Mouse (Mus musculus) liver, adult 10 weeks (tissue): ENCODE measurements around the gene Klrk1. TPM values are rescaled to one million over a fixed set of nuclear protein-coding genes. Genes with fewer than 3 reads are reported as not detected.

Source experiments
- polyA plus RNA-seq: library from polyadenylated mRNA; stranded (reverse); fragments of 350-450 nt; fragmentation: Illumina TruSeq; extraction: RNeasy Lipid Tissue Mini Kit (QIAGEN cat#74804); gene quantifications from one replicate; pipeline ENCODE4 v1.2.3, GENCODE M21; 2014; ENCODE audit warnings: low read depth, low replicate concordance

The Klrk1 gene
- polyA plus RNA-seq: 5.4 TPM

DNA sequence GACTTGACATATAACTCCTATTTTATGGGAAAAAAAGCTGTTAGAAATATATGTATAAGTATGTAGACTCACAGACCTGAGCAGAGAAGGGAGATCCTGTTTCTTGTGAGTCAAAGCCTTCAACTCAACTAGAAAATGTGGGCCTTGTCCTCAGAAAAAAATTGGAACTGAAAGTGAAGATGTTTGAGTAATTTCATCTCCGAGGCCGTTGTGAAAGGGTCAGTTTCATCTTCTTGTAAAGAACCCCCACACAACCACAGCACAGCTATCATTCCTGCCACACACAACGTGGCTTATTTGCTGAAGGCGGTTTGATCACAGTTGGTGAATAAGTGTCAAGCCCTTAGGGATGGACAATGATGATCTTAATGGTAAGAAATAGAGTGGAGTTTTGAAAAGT lies at the start of gene Klrk1:
Gene Klrk1, minus strand, starts transcription at position 130 of the 400 bp plus-strand sequence.

DNA sequence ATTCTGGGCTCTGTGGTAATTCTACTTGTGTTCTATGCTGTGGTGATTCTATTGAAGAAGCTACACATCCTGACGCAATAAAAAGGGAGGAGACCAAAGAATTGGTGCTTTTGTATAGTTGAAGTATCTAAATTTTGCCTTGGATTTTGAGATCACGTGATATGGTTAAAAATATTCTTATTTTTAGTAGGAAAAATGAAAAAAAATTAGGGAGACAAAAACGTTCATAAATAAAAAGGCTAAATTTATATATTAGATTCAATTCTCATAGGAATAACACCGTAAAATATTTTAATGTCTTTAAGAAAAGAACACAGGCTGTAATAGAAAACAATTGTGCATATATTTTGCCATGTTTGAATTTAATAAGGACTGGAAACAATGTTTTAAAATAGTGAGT lies 36.9 kb upstream of the Klrk1 start, which contains the start of gene Klrc2:
Gene Klrc2, minus strand, starts transcription at position 101 of the 400 bp plus-strand sequence.

DNA sequence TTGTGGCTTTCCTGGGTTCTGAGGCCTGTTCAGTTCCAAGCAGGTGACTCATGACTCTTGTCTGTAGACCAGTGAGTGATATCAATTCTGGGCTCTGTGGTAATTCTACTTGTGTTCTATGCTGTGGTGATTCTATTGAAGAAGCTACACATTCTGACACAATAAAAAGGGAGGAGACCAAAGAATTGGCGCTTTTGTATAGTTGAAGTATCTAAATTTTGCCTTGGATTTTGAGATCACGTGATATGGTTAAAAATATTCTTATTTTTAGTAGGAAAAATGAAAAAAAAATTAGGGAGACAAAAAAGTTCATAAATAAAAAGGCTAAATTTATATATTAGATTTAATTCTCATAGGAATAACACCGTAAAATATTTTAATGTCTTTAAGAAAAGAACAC lies 19.6 kb upstream of the Klrk1 start, which contains the start of gene Klrc3:
Gene Klrc3, minus strand, starts transcription at position 101 of the 400 bp plus-strand sequence.

DNA sequence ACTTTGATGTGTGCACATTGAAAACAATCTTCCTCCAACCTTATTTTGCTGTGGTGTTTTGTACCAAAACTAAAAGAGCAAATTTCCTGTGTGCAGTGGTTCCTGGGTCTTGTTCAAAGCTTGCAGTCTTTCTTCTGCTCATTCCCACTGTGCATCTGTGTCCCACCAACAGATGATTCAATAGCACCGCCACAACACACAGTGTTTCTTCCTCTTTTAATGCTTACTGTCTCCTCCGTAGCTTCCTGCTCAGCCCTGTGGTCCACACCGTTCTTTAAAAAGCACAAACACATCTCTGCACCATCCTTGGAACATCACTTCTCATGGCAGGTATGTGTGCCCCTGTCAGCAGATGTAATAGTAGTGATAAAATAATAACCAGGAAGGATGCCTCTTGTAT lies 32.2 kb downstream of the Klrk1 start, which contains the start of gene Klrd1:
Gene Klrd1, plus strand, starts transcription at position 275 of the 400 bp plus-strand sequence.

GRCm38 (mm10) chr6:129577605-129578004 lies 46.1 kb downstream of the Klrk1 start, which contains the start of gene Klre1:
Gene Klre1, plus strand, starts transcription at chr6:129577905.

Other genes with a start within 250 kb of the Klrk1 start
- gene Clec12b, start 238.0 kb downstream of the Klrk1 start, polyA plus RNA-seq: not detected
- gene Clec1b, start 226.6 kb downstream of the Klrk1 start, polyA plus RNA-seq: 22.1 TPM
- 2.5 TPM for gene Clec9a, start 215.0 kb downstream of the Klrk1 start, polyA plus RNA-seq
- gene Clec1a, start 171.9 kb downstream of the Klrk1 start, polyA plus RNA-seq: 2.4 TPM
- 0.11 TPM for gene Olr1, start 116.7 kb downstream of the Klrk1 start, polyA plus RNA-seq
- not detected for gene Tmem52b, start 111.3 kb downstream of the Klrk1 start, polyA plus RNA-seq
- 145 TPM for gene Gabarapl1, start 90.7 kb downstream of the Klrk1 start, polyA plus RNA-seq
- 0.77 TPM for gene Klre1, start 46.0 kb downstream of the Klrk1 start, polyA plus RNA-seq
- 4.5 TPM for gene Klrd1, start 32.1 kb downstream of the Klrk1 start, polyA plus RNA-seq
- not detected for gene Klrc3, start 19.5 kb upstream of the Klrk1 start, polyA plus RNA-seq
- 0.40 TPM for gene Klrc2, start 36.8 kb upstream of the Klrk1 start, polyA plus RNA-seq
- gene Klrc1, start 55.1 kb upstream of the Klrk1 start, polyA plus RNA-seq: 0.90 TPM
- not detected for gene Klri1, start 93.3 kb upstream of the Klrk1 start, polyA plus RNA-seq
- gene Klri2, start 116.6 kb upstream of the Klrk1 start, polyA plus RNA-seq: 0.19 TPM
- not detected for gene Gm156, start 160.4 kb upstream of the Klrk1 start, polyA plus RNA-seq
- not detected for gene Gm17631, start 238.8 kb upstream of the Klrk1 start, polyA plus RNA-seq